Mouse (Mus musculus) thymus, adult 2 months (tissue): ENCODE results near the gene Gpr18.

Experiments used
- CTCF ChIP-seq: fragments of 200-500 bp; IDR thresholded peaks from 2 replicates; pipeline ENCODE4 v1.5.1; 2012; ENCODE audit warnings: mild to moderate bottlenecking, control low read depth, low read length, moderate library complexity, borderline replicate concordance; ENCODE audit not compliant: control insufficient read depth, poor library complexity, insufficient read depth; ENCODE audit errors: extremely low read depth
- POLR2A ChIP-seq: fragments of 200-500 bp; IDR thresholded peaks from 2 replicates; pipeline ENCODE4 v1.6.1; 2012; ENCODE audit warnings: mild to moderate bottlenecking, low read length, control low read depth, moderate library complexity; ENCODE audit not compliant: control insufficient read depth, poor library complexity, insufficient read depth; ENCODE audit errors: extremely low read depth

- no peak for TF ChIP-seq POLR2A
- TF ChIP-seq CTCF = no peak
Measured at GRCm38 (mm10) chr14:121876860-121877259, 38.7 kb downstream of the Gpr18 start.
